Mouse (Mus musculus) CH12.LX (cell line): Measurements from ENCODE around the gene 4921524J17Rik.

Source experiments
- CTCF ChIP-seq, 2 experiments: IDR thresholded peaks in 1 of 2; conservative IDR thresholded peaks in 1 of 2; 2 replicates each; pipeline ENCODE4 v1.5.1; 2011 to 2012; ENCODE audit warnings: low read depth in 2 of 2, low read length in 2 of 2, improper control_type of control experiment in 1 of 2, inconsistent platforms in 1 of 2, mild to moderate bottlenecking in 1 of 2, moderate library complexity in 1 of 2
- EP300 ChIP-seq: IDR thresholded peaks from 2 replicates; pipeline ENCODE4 v1.6.1; 2011; ENCODE audit warnings: low read length, improper control_type of control experiment
- KAT2A ChIP-seq: IDR thresholded peaks from 2 replicates; pipeline ENCODE4 v1.6.1; 2012; ENCODE audit warnings: low read length, improper control_type of control experiment, inconsistent platforms; ENCODE audit not compliant: insufficient replicate concordance
- MAFK ChIP-seq: IDR thresholded peaks from 2 replicates; pipeline ENCODE4 v1.6.1; 2011; ENCODE audit warnings: low read length, improper control_type of control experiment; ENCODE audit not compliant: insufficient replicate concordance
- MXI1 ChIP-seq: IDR thresholded peaks from 2 replicates; pipeline ENCODE4 v1.6.1; 2011; ENCODE audit warnings: mild to moderate bottlenecking, low read depth, low read length, improper control_type of control experiment
- POLR2A ChIP-seq: IDR thresholded peaks from 2 replicates; pipeline ENCODE4 v1.6.1; 2011; ENCODE audit warnings: low read depth, mild to moderate bottlenecking, improper control_type of control experiment, low read length
- RAD21 ChIP-seq: IDR thresholded peaks from 2 replicates; pipeline ENCODE4 v1.6.1; 2011; ENCODE audit warnings: low read depth, mild to moderate bottlenecking, low read length, improper control_type of control experiment, moderate library complexity
- SIN3A ChIP-seq: IDR thresholded peaks from 2 replicates; pipeline ENCODE4 v1.6.1; 2012; ENCODE audit warnings: low read length, improper control_type of control experiment, inconsistent platforms
- USF2 ChIP-seq: conservative IDR thresholded peaks from 2 replicates; pipeline ENCODE4 v1.6.1; 2011; ENCODE audit warnings: low read depth, low read length, improper control_type of control experiment

GRCm38 (mm10) chr8:85364628-85365027, 68.0 kb downstream of the 4921524J17Rik start:
- TF ChIP-seq SIN3A (no peak), POLR2A (no peak), MAFK (no peak), EP300 (no peak), CTCF (conservative IDR thresholded peaks at IDR 0.05 in 1 of 2, IDR thresholded peaks at IDR 0.05 in 1 of 2; ENCODE audit: low read depth in 2 of 2, low read length in 2 of 2) (no peak), KAT2A (no peak), MXI1 (no peak), USF2 (no peak), RAD21 (no peak)
